Mouse (Mus musculus) gonadal fat pad, adult 2 months (tissue): Measurements from ENCODE around the gene Mtf1. TPM values are rescaled to one million over a fixed set of nuclear protein-coding genes. Genes with fewer than 3 reads are reported as not detected.

Experiments used
- DNase-seq: peaks from one replicate; pipeline ENCODE4 v3.0.0-alpha.2; 2012; ENCODE audit warnings: low read depth
- polyA plus RNA-seq: library from polyadenylated mRNA; depleted of rRNA; stranded (reverse); fragments of >200 nt; gene quantifications from 2 replicates; pipeline ENCODE4 v1.2.3, GENCODE M21; 2012; rRNA removed

Gene Mtf1
- 6.1 and 6.2 TPM in 2 replicates for polyA plus RNA-seq

GRCm38 (mm10) chr4:124801552-124802308 is at the start of gene Mtf1:
TSS of gene Mtf1 (plus strand) at chr4:124802104.
- no peak for DNase-seq

GRCm38 (mm10) chr4:124752281-124753199 is 49.4 kb upstream of the Mtf1 start:
- no peak for DNase-seq

- DNase-seq, result no peak
Measured at GRCm38 (mm10) chr4:124755526-124755925, 46.4 kb upstream of the Mtf1 start.

- no peak for DNase-seq
Measured at GRCm38 (mm10) chr4:124759305-124759811, 42.5 kb upstream of the Mtf1 start.

- DNase-seq, result no peak
Measured at GRCm38 (mm10) chr4:124761201-124761600, 40.7 kb upstream of the Mtf1 start.

- DNase-seq, result peak; percentile 88
Measured at GRCm38 (mm10) chr4:124762858-124763452, 38.9 kb upstream of the Mtf1 start.

GRCm38 (mm10) chr4:124765802-124766565 is 35.9 kb upstream of the Mtf1 start:
- no peak for DNase-seq

GRCm38 (mm10) chr4:124766566-124766940 is 35.4 kb upstream of the Mtf1 start:
- DNase-seq, result no peak

- DNase-seq, result no peak
Measured at GRCm38 (mm10) chr4:124768963-124769591, 32.8 kb upstream of the Mtf1 start.

- DNase-seq, result no peak
Measured at GRCm38 (mm10) chr4:124770624-124771023, 31.3 kb upstream of the Mtf1 start.

- no peak for DNase-seq
Measured at GRCm38 (mm10) chr4:124772125-124772524, 29.8 kb upstream of the Mtf1 start.

GRCm38 (mm10) chr4:124773449-124773848 is 28.5 kb upstream of the Mtf1 start:
- no peak for DNase-seq

GRCm38 (mm10) chr4:124773995-124774394 is 27.9 kb upstream of the Mtf1 start:
- no peak for DNase-seq

GRCm38 (mm10) chr4:124774429-124774828 is 27.5 kb upstream of the Mtf1 start:
- no peak for DNase-seq

GRCm38 (mm10) chr4:124781361-124781760 is 20.5 kb upstream of the Mtf1 start:
- no peak for DNase-seq

GRCm38 (mm10) chr4:124782395-124782794 is 19.5 kb upstream of the Mtf1 start:
- DNase-seq, result no peak

GRCm38 (mm10) chr4:124783937-124784336 is 18.0 kb upstream of the Mtf1 start:
- no peak for DNase-seq

GRCm38 (mm10) chr4:124790013-124790412 is 11.9 kb upstream of the Mtf1 start:
- DNase-seq, result no peak

- DNase-seq, result no peak
Measured at GRCm38 (mm10) chr4:124792114-124792513, 9.8 kb upstream of the Mtf1 start.

GRCm38 (mm10) chr4:124796141-124796540 is 5.8 kb upstream of the Mtf1 start:
- DNase-seq, result no peak

GRCm38 (mm10) chr4:124796913-124797312 is 5.0 kb upstream of the Mtf1 start:
- no peak for DNase-seq
